Mouse (Mus musculus): ENCODE measurements around the gene Ank. TPM values are rescaled to one million over a fixed set of nuclear protein-coding genes. Genes with fewer than 3 reads are reported as not detected.
A peak's percentile ranks its signal among the peaks of the same experiment; 100 is the strongest.
"Not testable (repeated sequence)": the region's sequence is repeated elsewhere in the genome, so short reads cannot be mapped to it uniquely, and the experiment has no call there.

Gene Ank
- total and polyA plus RNA-seq, 2 experiments from 2014 or later, result 15.8 to 28.4 TPM

DNA sequence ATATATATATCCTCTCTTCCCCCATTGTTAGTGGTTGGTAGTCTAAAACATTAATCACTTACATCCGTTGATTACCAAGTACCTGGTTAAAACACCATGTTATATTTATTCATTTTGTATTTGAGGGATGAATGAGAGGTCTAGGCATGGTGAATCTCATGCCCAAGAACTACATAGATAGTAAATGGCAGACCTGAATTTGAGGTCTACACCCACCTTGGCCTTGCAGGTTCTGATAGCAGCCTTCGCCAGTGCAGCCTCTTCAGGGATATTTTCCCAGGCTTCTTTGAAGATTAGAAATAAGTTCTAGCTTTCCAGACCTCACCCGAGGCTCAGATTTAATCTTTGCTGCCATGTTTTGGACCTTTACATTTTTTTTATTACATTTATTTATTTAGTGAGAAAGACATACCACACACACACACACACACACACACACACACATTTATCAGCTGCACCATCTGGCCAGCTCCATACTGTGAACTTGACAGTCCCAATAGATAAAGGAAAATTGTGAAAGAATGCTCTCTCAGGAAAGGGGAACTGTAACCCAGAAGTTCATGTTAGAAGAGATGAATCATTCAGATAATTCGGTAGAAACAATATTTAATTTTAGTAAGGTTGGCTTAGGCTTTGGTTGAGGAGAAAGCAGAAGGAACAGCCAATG, 2.5 kb downstream of the Ank start:
- no peak for TF ChIP-seq CTCF (IDR thresholded peaks at IDR 0.05)
- H3K27me3 ChIP-seq (ENCODE audit: insufficient read depth, low read length), result no peaks in the 10 kb centered on the region
- no peak for ATAC-seq (ENCODE audit: low FRiP score)
- no peak overlapping the region for H3K9ac ChIP-seq (replicated peaks; ENCODE audit: low read length, poor library complexity, severe bottlenecking)
- H3K4me2 ChIP-seq (ENCODE audit: low read depth, low read length, poor library complexity, severe bottlenecking), result 0 out of 2 replicates have a peak overlapping the region, but pooled peaks have one; percentile 9
- WGBS, result 77% methylated on average over 4 of the region's 4 CpGs
- no peak for DNase-seq (ENCODE audit: low spot score)
- H3K9me3 ChIP-seq (ENCODE audit: low read length), result no peaks in the 10 kb centered on the region
- no peaks in the 10 kb centered on the region for H3K36me3 ChIP-seq (ENCODE audit: insufficient read depth, low read length)
- no peak overlapping the region for H3K27ac ChIP-seq (ENCODE audit: low read depth, low read length)
- no peak overlapping the region for H3K4me3 ChIP-seq (ENCODE audit: low read depth, low read length)
- peaks cover 8% of the 10 kb centered on the region; the same call in 1 of the 2 replicates for H3K4me1 ChIP-seq (ENCODE audit: insufficient read depth, low read length)

DNA sequence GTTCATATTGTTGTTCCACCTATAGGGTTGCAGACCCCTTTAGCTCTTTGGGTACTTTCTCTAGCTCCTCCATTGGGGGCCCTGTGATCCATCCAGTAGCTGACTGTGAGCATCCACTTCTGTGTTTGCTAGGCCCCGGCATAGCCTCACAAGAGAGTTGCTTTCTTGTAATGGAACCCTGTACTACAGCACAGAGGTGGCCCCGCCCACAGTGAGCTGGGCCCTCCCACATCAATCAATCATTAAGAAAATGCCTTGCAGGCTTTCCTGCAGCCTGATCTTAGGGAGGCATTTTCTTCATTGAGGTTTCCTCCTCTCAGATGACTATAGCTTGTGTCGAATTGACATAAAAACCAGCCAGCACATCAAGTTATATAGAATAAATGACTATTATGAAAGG, 3.9 kb downstream of the Ank start:
- H3K27ac ChIP-seq (ENCODE audit: low read depth, low read length); H3K27me3 ChIP-seq (ENCODE audit: insufficient read depth, low read length); H3K4me3 ChIP-seq (ENCODE audit: low read depth, low read length); ATAC-seq (ENCODE audit: low FRiP score); H3K4me1 ChIP-seq (ENCODE audit: insufficient read depth, low read length); H3K36me3 ChIP-seq (ENCODE audit: insufficient read depth, low read length); H3K4me2 ChIP-seq (ENCODE audit: low read depth, low read length, poor library complexity, severe bottlenecking); H3K9me3 ChIP-seq (ENCODE audit: low read length); H3K9ac ChIP-seq (replicated peaks; ENCODE audit: low read length, poor library complexity, severe bottlenecking); DNase-seq (ENCODE audit: low spot score): not testable (repeated sequence)
- 76% methylated on average over 3 of the region's 3 CpGs for WGBS

DNA sequence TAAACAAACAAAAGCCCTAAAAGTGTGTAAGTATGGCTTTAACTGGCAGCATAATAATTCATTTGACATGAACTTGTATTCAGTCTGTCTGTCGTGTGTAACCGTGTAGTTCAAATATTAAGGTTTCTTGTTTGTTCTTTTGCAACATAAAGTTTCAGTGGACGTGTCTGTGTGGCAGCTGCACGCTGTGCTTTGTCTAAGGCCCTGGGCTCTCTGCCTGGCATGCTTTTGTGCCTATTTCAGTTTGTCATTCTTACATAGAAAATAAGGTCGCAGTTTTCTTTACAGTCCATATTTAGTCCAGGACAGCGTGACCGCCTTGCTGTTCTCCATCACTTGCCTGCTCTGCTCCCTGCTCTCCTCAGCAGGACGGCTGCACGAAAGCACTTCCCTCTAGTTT, 5.8 kb downstream of the Ank start:
- H3K9me3 ChIP-seq (ENCODE audit: low read length), result no peaks in the 10 kb centered on the region
- no peak overlapping the region for H3K9ac ChIP-seq (replicated peaks; ENCODE audit: low read length, poor library complexity, severe bottlenecking)
- WGBS, result 30% methylated on average over 9 of the region's 9 CpGs
- H3K36me3 ChIP-seq (ENCODE audit: insufficient read depth, low read length), result no peaks in the 10 kb centered on the region
- ATAC-seq (ENCODE audit: low FRiP score), result no peak
- H3K4me3 ChIP-seq (ENCODE audit: low read depth, low read length), result no peak overlapping the region
- H3K27ac ChIP-seq (ENCODE audit: low read depth, low read length), result no peak overlapping the region
- no peak for TF ChIP-seq CTCF (IDR thresholded peaks at IDR 0.05)
- H3K4me2 ChIP-seq (ENCODE audit: low read depth, low read length, poor library complexity, severe bottlenecking), result no peak overlapping the region
- peaks cover 6% of the 10 kb centered on the region; the same call in 1 of the 2 replicates for H3K4me1 ChIP-seq (ENCODE audit: insufficient read depth, low read length)
- DNase-seq (ENCODE audit: low spot score), result no peak
- no peaks in the 10 kb centered on the region for H3K27me3 ChIP-seq (ENCODE audit: insufficient read depth, low read length)

DNA sequence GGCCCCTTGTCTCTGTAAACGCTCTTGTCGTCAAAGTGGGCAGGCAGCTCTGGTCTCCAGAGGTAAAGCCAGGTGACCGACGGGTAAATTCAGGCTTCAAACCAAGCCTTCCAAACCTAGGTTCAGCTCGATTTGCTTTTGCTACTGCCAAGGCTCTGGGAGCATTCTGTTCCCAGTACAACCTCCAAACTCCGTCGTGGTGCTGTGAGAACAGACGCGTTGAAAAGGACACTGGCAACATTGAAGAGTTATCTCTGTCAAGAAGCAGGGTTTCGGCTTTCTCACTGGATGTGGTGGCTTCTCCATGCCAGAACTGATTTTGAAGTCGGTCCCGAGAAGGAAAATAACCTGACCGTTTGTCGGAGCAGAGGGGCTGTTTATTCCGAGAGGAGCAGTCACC, 9.5 kb downstream of the Ank start:
- Histone ChIP-seq H3K27ac (ENCODE audit: low read depth, low read length) (no peak overlapping the region), H3K36me3 (ENCODE audit: insufficient read depth, low read length) (no peaks in the 10 kb centered on the region), H3K9me3 (ENCODE audit: low read length) (no peaks in the 10 kb centered on the region), H3K9ac (replicated peaks; ENCODE audit: low read length, poor library complexity, severe bottlenecking) (no peak overlapping the region), H3K4me3 (ENCODE audit: low read depth, low read length) (no peak overlapping the region), H3K27me3 (ENCODE audit: insufficient read depth, low read length) (no peaks in the 10 kb centered on the region), H3K4me1 (ENCODE audit: insufficient read depth, low read length) (peaks cover 5% of the 10 kb centered on the region), H3K4me2 (ENCODE audit: low read depth, low read length, poor library complexity, severe bottlenecking) (no peak overlapping the region)
- no peak for TF ChIP-seq CTCF (IDR thresholded peaks at IDR 0.05)
- WGBS, result 80% methylated on average over 15 of the region's 15 CpGs
- ATAC-seq (ENCODE audit: low FRiP score) (no peak), DNase-seq (ENCODE audit: low spot score) (no peak)

DNA sequence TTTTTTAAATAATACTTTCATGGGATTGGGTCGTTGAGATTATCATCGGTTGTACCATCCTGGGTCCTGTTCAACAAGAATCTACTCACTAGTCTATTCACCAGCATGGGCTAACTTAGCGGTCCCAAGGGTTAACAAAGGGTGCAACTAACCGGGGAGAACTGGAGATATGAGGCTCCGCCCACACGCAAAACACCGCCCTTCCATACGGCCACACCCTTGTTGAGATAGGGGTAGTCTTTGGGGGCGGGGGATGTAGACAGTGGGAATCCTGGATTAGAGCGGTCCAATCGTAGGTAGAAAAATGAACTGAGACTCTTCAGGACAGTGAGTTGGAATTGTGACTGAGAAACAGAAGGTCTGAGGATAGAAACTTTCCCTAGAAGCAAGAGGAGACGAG, 10.2 kb downstream of the Ank start:
- H3K4me2 ChIP-seq (ENCODE audit: low read depth, low read length, poor library complexity, severe bottlenecking), result no peak overlapping the region
- H3K27me3 ChIP-seq (ENCODE audit: insufficient read depth, low read length), result no peaks in the 10 kb centered on the region
- H3K36me3 ChIP-seq (ENCODE audit: insufficient read depth, low read length), result no peaks in the 10 kb centered on the region
- no peak overlapping the region for H3K27ac ChIP-seq (ENCODE audit: low read depth, low read length)
- no peaks in the 10 kb centered on the region for H3K9me3 ChIP-seq (ENCODE audit: low read length)
- 89% methylated on average over 12 of the region's 12 CpGs for WGBS
- no peak overlapping the region for H3K9ac ChIP-seq (replicated peaks; ENCODE audit: low read length, poor library complexity, severe bottlenecking)
- TF ChIP-seq CTCF (IDR thresholded peaks at IDR 0.05), result no peak
- peaks cover 5% of the 10 kb centered on the region for H3K4me1 ChIP-seq (ENCODE audit: insufficient read depth, low read length)
- no peak for ATAC-seq (ENCODE audit: low FRiP score)
- DNase-seq (ENCODE audit: low spot score), result no peak
- no peak overlapping the region for H3K4me3 ChIP-seq (ENCODE audit: low read depth, low read length)

DNA sequence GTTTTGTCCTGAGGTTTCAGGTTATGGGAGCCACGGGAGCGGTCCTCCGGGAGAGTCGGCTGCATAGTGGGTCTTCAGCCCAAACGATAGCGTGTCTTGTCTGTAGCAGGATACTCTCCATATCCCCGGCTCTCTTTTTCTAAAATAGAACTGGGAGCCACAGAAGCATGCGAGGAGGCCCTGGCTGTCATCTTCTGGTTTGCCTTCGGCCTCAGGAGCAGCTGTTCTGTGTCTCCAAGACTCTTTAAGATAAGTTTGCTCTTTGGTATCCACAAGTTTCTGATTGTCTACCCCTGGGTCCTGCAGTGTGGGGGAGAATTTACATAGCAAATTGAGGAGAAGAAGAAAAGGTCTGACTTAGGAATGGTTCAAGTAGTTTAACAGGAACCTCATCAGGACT, 10.7 kb downstream of the Ank start:
- WGBS, result 98% methylated on average over 9 of the region's 9 CpGs

More for the DNA sequence above, 10.7 kb downstream of the Ank start:
- Histone ChIP-seq H3K9ac (replicated peaks; ENCODE audit: low read length, poor library complexity, severe bottlenecking) (no peak overlapping the region), H3K4me2 (ENCODE audit: low read depth, low read length, poor library complexity, severe bottlenecking) (no peak overlapping the region), H3K9me3 (ENCODE audit: low read length) (no peaks in the 10 kb centered on the region), H3K27ac (ENCODE audit: low read depth, low read length) (no peak overlapping the region), H3K27me3 (ENCODE audit: insufficient read depth, low read length) (no peaks in the 10 kb centered on the region), H3K4me1 (ENCODE audit: insufficient read depth, low read length) (peaks cover 5% of the 10 kb centered on the region), H3K4me3 (ENCODE audit: low read depth, low read length) (no peak overlapping the region), H3K36me3 (ENCODE audit: insufficient read depth, low read length) (no peaks in the 10 kb centered on the region)
- DNase-seq (ENCODE audit: low spot score), result no peak
- ATAC-seq (ENCODE audit: low FRiP score), result no peak
- TF ChIP-seq CTCF (IDR thresholded peaks at IDR 0.05), result no peak
